Mouse (Mus musculus) left cerebral cortex, postnatal 4 days (tissue): ENCODE data around the gene Dnah17. TPM values are rescaled to one million over a fixed set of nuclear protein-coding genes. Genes with fewer than 3 reads are reported as not detected.

ENCODE experiments used
- DNase-seq: peaks from one replicate; pipeline ENCODE4 v3.0.0-alpha.2; 2022
- intact Hi-C: fragments of 180-260 bp; cut with DNase I; formaldehyde crosslinking; loops from one replicate; pipeline ENCODE4 v1.15.1; 2025
- total RNA-seq, 2 experiments: library from RNA; stranded (reverse); gene quantifications; 2 replicates each; pipeline ENCODE4 v1.2.3; 2021

The Dnah17 gene
- total RNA-seq, 2 experiments from 2014 or later, result 0.24 to 0.52 TPM

GRCm38 (mm10) chr11:118145092-118145491, 14.7 kb upstream of the Dnah17 start:
- intact Hi-C loops, result no loop called here

DNA sequence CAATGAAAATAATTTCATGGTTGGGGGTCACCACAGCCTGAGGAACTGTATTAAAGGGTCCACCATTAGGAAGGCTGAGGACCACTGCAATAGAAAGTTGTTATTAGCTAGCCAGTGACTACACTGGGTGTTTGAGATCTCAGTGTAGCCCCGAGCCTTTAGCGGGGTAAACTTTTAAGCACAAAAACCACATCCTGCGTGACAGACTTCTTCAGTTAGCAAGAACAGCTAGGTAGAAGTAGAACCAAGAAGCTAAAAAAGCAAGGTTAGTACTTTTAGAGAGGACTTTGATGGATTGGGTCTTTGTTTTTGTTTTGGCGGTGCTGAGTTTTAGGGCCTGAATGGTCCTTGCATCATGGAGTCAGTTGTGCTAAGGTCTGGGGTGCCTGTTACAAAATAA, 13.3 kb upstream of the Dnah17 start:
- intact Hi-C loops, result no loop called here
- DNase-seq, result no peak

More at GRCm38 (mm10) chr11:118145092-118145491, 14.7 kb upstream of the Dnah17 start:
- DNase-seq, result no peak

DNA sequence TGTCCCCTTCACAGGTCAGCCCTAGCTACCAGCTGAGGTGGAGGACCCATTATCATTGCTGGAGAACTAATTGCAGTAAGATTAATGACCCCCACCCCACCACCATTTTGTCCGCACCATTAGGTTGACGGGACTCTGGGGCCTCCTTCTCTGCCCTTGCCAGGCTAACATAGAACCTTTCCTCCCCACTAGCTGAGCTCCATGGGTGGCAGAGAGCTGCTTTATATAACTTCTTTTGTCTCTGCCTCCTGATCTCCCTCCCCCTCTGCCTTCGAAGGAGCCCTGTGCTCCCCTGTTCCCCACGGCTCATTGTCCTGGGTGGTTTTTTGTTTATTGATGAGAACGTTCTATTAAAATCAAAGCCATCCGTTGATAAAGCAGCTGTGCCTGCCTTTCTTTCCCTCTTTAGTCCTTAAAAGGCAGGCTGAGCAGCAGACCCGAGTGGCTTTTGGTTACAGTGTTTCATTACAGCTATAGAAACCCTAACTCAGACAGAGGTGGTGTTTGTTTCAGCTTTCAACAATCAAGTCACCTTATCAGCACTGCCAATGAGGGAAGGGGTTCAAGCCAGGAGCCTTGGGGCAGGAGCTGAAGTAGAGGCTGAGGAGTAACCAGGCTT, 12.2 kb upstream of the Dnah17 start:
- no peak for DNase-seq
- intact Hi-C loops, result no loop called here

DNA sequence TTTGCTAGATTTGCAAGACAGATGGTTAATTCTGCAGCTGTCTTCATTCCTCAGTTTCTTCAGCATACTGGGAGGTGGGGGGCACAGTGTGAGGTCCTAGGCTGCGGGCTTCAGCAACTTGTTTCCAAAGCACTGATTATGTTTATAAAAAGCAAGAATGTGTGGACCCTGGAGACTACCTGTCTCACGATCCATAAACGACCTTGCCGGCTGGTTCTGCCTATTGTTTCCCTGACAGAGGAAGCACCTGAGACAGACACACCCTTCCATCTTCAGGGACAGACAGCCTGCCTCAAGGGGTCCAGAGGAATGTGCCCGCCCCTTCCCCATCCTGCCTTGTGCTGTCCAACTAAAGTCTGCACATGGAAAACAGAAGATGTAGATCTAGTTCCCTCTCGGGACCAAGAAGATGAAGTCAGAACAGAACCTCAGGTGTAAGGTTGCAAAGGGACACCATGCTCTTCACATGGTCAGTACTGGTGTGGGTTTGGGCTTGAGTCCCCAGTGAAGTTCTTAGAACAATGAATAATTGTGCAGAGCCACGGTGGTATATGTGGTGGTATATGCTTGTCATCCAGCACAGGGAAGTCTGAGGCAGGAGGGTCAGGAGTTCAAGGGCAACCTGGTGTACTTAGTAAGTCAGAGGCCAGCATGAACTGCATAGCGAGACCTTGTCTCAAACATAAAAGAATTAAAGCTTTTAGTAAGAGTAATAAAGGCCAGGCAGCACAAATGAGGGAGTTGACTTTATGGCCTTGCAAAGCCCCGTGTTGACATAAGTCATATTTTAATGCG, 10.5 kb upstream of the Dnah17 start:
- intact Hi-C loops, result no loop called here

DNA sequence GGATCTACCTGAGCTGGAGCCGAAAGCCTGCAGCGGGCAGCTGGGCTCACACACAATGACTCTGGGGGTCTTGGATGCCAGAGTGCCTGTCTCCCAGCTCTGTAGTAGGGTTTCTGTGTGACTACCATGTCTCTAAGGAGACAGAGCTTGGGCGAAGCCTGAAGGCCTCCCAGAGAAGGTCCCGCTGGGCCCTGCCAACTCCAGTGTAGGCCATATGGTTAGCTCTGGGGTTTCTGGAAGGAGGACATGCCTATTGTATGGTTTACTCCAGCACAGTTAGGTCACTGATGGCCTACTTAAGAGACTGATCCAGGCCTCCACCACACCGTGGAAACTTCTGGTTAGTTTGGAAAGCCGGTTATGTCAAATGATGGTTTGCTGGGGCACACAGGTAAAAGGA, 7.9 kb upstream of the Dnah17 start:
- no peak for DNase-seq
- intact Hi-C loops, result no loop called here

More for the DNA sequence above, 10.5 kb upstream of the Dnah17 start:
- no peak for DNase-seq

DNA sequence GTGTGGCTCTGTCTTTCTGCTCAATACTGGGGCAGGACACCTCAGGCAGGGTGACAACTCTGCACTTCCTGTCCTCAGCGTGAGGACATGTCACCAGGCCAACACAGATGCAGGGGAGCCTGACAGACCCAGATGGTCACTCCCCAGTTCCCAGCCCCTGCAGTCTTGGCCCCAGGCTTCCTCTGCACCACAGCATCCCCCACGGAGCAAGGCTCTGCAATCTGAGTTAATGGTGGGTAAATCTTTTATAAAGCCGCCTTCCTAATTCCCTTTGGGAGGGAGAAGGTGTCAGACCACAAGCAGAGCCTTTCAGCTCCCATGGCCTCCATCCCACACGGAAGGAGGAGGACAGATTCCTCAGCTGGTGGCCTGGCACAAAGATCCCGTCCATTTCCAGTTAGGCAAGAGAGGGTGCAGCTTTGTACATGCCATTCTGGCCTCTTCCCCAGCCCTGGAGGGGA, 5.8 kb upstream of the Dnah17 start:
- intact Hi-C loops, result no loop called here
- DNase-seq, result no peak

DNA sequence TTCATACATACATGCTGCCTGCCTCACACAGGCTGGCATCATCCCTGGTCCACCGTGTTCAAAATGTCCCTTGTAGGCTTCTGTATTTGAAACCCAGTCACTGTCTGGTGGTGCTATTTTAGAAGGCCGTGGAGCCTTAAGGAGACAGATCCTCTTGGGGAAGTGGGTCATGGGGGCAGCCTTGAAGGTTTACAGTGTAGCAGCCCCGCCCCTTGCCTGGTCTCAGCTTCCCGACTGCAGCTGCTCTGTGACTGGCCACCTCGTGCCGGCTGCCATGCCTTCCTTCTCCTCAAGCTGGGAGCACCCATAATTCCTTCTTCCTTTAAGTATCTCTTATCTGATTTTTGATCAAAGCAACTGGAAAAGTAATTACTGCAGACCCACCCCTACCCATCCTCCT, 4.8 kb upstream of the Dnah17 start:
- DNase-seq, result no peak
- intact Hi-C loops, result no loop called here

GRCm38 (mm10) chr11:118133752-118134169, 3.3 kb upstream of the Dnah17 start:
- peak; percentile 66 for DNase-seq
- intact Hi-C loops, result no loop called here

DNA sequence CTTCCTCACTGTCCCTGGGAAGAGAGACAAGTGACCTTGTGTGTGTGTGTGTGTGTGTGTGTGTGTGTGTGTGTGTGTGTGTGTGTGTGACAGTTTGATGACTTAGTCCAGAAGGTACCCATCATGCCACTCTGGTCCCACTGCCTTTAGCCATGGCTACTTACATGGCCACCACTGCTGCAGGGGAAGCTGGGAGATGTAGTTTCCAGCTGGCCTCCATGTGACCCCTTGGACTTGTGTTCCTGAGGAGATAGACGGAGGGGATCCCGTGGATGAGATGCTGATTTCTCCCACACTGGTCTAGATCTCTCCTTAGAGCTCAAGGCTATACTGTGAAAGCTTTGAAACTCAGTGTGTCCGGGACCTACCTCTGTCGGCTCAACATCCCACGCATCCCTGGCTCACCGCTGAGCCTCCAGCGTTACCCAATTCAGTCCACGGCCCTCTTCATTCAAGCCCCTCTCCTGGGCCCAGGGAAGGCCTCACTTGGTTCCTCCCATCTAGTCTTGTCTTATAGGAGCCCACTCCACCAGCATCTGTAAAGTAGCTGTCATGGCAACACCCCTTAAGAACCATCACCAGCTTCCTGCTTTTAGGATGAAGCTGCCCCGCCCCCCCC, 2.8 kb upstream of the Dnah17 start:
- intact Hi-C loops, result no loop called here
- no peak for DNase-seq

DNA sequence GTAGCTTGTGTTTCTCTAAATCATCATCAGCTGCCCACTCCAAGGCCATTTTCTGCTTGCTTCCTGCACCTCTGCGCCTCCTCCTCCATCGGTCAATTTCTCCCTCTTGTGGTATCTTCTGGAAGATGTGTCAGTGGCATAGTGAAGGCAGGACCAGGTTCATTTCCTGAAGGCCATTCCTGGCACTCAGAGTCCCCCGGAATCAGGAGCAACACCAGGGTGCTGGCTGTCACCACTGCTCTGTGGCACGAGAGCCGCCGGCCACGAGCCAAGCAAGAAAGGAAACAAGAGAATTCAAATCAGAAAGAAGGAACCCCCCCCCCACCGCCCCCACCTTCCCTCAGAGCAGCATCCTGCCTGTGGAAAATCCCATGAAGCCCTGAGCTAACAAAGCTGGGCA, 1.7 kb upstream of the Dnah17 start:
- intact Hi-C loops, result no loop called here
- peak; percentile 28 for DNase-seq

DNA sequence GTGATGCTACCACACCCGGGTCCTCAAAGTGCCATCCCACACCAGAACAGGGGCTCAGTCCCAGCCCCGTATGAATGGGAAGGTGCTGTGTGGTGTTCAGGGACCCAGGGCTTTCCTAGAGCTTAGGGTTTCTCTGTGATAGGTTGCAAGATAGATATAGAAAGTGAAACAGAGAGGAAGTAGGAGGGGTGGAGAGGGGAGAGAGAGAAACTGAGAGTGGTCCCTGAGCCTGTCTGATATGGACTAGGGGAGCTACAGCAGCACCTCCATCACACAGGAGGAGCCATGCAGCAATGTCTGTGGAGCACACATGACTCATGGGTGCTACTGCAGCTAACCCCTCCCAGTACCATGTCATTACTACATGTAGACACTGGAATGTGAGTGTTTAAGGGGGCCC, 622 bp downstream of the Dnah17 start:
- intact Hi-C loops, result no loop called here
- no peak for DNase-seq

DNA sequence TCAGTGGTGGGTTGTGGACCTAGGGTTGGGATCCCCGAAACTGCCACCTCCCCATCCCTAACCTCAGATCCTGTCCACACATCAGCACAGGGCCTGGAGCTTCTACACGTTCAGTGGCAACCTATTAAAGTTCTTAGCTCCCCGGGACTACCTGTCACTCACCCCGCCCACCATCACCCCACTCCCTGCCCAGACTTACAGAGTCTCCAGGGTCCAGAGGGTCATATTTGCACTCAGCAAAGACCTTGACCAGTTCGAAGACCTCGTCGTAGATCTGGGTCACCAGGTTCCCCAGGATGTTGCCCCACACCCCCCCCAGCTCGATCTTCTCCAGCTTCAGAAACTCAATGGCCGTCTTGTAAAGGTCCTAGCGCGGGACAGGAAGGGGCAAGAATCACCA, 8.8 kb downstream of the Dnah17 start:
- intact Hi-C loops, result no loop called here
- no peak for DNase-seq

- intact Hi-C loops, result no loop called here
- no peak for DNase-seq
Observed at GRCm38 (mm10) chr11:118118777-118119176, 11.7 kb downstream of the Dnah17 start.

DNA sequence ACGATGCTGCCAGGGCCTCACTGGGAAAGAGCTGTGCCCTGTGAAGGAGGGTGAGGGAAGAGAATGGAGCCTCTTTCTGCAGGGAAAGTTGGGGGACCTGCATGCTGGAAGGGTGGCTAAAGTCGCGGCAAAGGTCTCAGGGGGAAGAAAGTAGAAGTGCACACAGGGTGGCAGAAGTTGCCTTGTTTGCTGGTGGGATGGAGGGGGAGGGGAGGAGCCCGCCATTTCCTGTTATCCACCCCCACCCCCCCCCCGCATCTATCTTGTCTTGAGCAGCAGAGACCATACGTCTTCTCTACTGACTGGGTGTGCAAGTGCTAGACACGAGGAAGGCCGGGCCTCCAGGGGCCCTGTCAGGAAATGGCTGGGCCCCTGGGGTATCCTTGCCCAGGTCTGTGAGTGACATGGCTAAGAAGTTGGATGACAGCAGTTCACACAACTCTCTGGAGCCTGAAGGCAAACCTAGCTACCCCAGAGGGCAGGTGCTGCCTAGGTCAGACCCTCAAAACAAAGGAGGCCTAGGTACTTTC, 15.8 kb downstream of the Dnah17 start:
- intact Hi-C loops, result no loop called here
- no peak for DNase-seq

GRCm38 (mm10) chr11:118113516-118114205, 16.8 kb downstream of the Dnah17 start:
- DNase-seq, result no peak
- intact Hi-C loops, result no loop called here

DNA sequence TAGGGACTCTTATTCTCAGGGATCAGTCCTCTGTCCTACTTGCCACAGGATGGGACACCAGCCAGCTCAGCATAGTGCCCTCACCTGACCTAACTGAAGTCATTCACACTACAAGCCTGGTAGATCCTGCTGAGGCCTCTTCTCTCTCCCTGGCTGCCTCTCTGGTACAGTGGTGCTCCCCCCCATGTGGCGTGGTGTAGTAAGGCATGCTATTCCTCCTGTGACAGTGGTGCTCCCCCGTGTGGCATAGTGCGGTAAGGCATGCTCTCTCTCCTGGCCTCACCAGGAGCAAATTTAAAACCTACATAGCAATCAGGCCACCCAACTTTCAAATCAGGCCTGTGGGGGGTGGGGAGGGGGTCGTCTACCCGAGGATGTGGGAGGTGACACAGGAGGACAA, 26.4 kb downstream of the Dnah17 start:
- intact Hi-C loops, result loop anchor here (5.0 kb wide), 1 partner anchor 113 kb away; no protein-coding TSS in a partner anchor
- peak; percentile 85 for DNase-seq

- intact Hi-C loops, result loop anchor here (5.0 kb wide), 1 partner anchor 114 kb away; no protein-coding TSS in a partner anchor
- DNase-seq, result no peak
Observed at GRCm38 (mm10) chr11:118103383-118103782, 27.1 kb downstream of the Dnah17 start.

GRCm38 (mm10) chr11:118102838-118103237, 27.6 kb downstream of the Dnah17 start:
- intact Hi-C loops, result loop anchor here (5.0 kb wide), 1 partner anchor 114 kb away; no protein-coding TSS in a partner anchor
- peak; percentile 85 for DNase-seq

- intact Hi-C loops, result loop anchor here (5.0 kb wide), 1 partner anchor 116 kb away; no protein-coding TSS in a partner anchor
- no peak for DNase-seq
Observed at GRCm38 (mm10) chr11:118101133-118101532, 29.3 kb downstream of the Dnah17 start.

DNA sequence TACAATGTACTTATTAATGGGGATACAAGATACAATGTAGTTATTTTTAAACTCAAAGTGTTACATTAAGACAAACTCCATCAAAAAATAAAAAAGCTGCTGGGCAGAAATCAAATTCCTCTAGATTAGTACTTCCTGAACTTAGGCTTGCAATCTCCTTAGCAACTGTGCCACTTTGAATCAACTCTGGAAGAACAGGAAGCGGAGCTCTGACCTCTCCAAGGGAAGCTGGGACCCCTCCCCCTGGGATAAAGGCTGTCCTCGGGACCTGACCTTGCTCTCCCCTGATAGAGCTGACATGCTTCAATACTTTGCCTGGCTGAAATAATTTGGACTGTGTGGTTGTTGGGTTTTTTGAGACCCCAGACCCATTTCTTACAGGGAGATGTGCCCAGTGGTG, 33.7 kb downstream of the Dnah17 start:
- DNase-seq, result no peak
- intact Hi-C loops, result no loop called here

DNA sequence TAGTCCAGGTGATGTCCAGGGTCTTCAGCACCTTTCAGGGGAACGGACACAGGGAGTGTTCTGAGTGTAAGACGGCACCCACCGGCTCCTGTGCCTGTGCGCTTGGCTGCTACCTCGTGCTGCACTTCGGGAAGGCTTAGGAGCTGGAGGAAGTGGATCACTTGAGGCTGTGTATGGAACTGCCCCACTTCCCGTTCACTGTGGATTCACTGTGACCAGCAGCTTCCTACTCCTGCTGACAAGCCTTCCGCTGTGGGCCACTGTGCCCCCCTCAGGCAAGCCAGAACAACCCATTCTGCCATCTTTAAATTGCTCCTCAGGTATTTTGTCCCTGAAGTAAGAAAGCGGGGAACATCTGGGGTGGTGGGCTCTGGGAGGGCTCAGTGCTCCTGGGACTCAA, 35.4 kb downstream of the Dnah17 start:
- intact Hi-C loops, result no loop called here

More for the DNA sequence above, 35.4 kb downstream of the Dnah17 start:
- DNase-seq, result no peak
